Mouse (Mus musculus): ENCODE measurements around the gene Serpinb7. TPM values are rescaled to one million over a fixed set of nuclear protein-coding genes. Genes with fewer than 3 reads are reported as not detected.
A peak's percentile ranks its signal among the peaks of the same experiment; 100 is the strongest.

Serpinb7 gene
- polyA plus RNA-seq, 1 experiment: 0.27 TPM

DNA sequence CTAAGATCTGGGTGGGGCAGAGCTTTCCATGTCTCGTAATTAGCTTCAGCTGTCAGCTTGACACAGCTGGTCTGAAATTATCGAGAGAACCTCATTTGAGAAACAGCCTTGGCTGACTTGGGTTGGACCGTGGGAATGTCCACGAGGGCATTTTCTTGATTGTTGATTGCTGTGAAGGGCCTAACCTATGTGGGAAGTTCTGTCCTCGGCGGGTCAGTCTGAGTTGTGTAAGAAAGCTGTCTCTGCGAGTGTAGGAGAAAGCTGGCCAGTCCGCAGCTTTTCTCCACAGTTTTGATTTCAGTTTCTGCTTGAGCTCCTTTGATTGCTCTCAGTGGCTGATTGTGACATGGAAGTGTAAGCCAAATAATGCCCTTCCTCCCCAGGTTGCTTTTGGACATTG, 90.1 kb downstream of the Serpinb7 start:
- no peaks in the 10 kb centered on the region for H3K27me3 ChIP-seq (ENCODE audit: control insufficient read depth, insufficient read depth, insufficient read length)

DNA sequence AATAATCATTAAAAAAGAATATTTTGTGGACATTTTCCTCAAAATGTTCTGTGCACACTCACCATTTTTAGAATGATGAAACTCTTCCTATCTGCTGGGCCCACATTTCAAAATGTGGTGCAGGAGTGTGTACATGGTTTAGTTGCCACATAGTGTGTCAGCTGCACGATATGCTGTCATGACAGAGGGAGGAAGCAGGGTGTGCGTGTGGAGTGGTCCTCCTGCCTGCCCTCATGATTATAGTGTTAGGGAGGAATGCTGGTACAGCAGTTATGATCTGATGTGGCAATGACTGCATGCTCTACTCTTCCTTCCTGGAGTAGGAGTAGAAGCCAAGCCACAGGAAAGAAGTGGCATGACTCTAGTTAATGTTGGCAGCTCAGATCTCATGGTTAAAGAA, 97.3 kb downstream of the Serpinb7 start:
- no peaks in the 10 kb centered on the region for H3K27me3 ChIP-seq (ENCODE audit: control insufficient read depth, insufficient read depth, insufficient read length)
- H3ac ChIP-seq (ENCODE audit: control insufficient read depth, insufficient read length, low read depth): no peak overlapping the region
- TF ChIP-seq CEBPB (IDR thresholded peaks at IDR 0.05; ENCODE audit: low read depth) (no peak), CTCF (IDR thresholded peaks at IDR 0.05; ENCODE audit: control insufficient read depth, insufficient read depth, insufficient read length) (no peak), MAX (IDR thresholded peaks at IDR 0.05) (no peak), USF1 (IDR thresholded peaks at IDR 0.05; ENCODE audit: low read depth) (no peak), MYOD1 (IDR thresholded peaks at IDR 0.05; ENCODE audit: control insufficient read depth, insufficient read length, low read depth) (no peak), FOSL1 (IDR thresholded peaks at IDR 0.05; ENCODE audit: insufficient read depth, low read length, poor library complexity, severe bottlenecking) (no peak), MYOG (IDR thresholded peaks at IDR 0.05; ENCODE audit: control insufficient read depth, extremely low read depth, insufficient read length) (no peak)
- H3K79me2 ChIP-seq (ENCODE audit: control insufficient read depth, insufficient read depth): no peaks in the 10 kb centered on the region
- H3K36me3 ChIP-seq (ENCODE audit: control insufficient read depth, insufficient read depth): no peaks in the 10 kb centered on the region
- H3K79me3 ChIP-seq (ENCODE audit: low read depth): no peaks in the 10 kb centered on the region
- H3K4me3 ChIP-seq (ENCODE audit: insufficient read depth, poor library complexity, severe bottlenecking): no peak overlapping the region

More for the DNA sequence above, 90.1 kb downstream of the Serpinb7 start:
- H3K79me2 ChIP-seq (ENCODE audit: control insufficient read depth, insufficient read depth): no peaks in the 10 kb centered on the region
- no peak overlapping the region for H3K4me3 ChIP-seq (ENCODE audit: insufficient read depth, poor library complexity, severe bottlenecking)
- no peak for TF ChIP-seq FOSL1 (IDR thresholded peaks at IDR 0.05; ENCODE audit: insufficient read depth, low read length, poor library complexity, severe bottlenecking)
- no peak for TF ChIP-seq MAX (IDR thresholded peaks at IDR 0.05)
- no peak for TF ChIP-seq CEBPB (IDR thresholded peaks at IDR 0.05; ENCODE audit: low read depth)
- no peak for TF ChIP-seq MYOG (IDR thresholded peaks at IDR 0.05; ENCODE audit: control insufficient read depth, extremely low read depth, insufficient read length)
- H3K36me3 ChIP-seq (ENCODE audit: control insufficient read depth, insufficient read depth): no peaks in the 10 kb centered on the region
- no peaks in the 10 kb centered on the region for H3K79me3 ChIP-seq (ENCODE audit: low read depth)
- no peak overlapping the region for H3ac ChIP-seq (ENCODE audit: control insufficient read depth, insufficient read length, low read depth)

DNA sequence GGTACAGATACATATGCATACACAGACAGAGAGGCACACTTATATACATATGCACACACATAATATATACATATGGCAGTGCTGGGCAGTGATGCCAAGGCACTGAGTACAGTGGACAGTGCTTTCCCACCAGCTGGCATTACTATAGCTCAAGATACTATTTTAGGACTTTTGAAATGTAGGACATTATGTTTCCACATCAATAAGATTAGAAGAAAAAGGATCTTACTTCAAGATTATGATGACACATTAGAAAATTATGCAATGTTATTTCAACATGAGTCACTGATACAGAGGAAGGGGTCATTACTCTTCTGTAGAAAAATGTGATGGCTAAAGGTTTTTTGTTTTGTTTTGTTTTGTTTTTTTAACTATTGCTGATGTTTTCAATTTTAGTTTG, 102.6 kb downstream of the Serpinb7 start:
- no peak for TF ChIP-seq MYOD1 (IDR thresholded peaks at IDR 0.05; ENCODE audit: control insufficient read depth, insufficient read length, low read depth)
- no peak for TF ChIP-seq USF1 (IDR thresholded peaks at IDR 0.05; ENCODE audit: low read depth)
- TF ChIP-seq CEBPB (IDR thresholded peaks at IDR 0.05; ENCODE audit: low read depth): peak; percentile 84
- no peak for TF ChIP-seq CTCF (IDR thresholded peaks at IDR 0.05; ENCODE audit: control insufficient read depth, insufficient read depth, insufficient read length)
- TF ChIP-seq MYOG (IDR thresholded peaks at IDR 0.05; ENCODE audit: control insufficient read depth, extremely low read depth, insufficient read length): no peak
- peak; percentile 43 for TF ChIP-seq FOSL1 (IDR thresholded peaks at IDR 0.05; ENCODE audit: insufficient read depth, low read length, poor library complexity, severe bottlenecking)
- TF ChIP-seq MAX (IDR thresholded peaks at IDR 0.05): no peak
- no peaks in the 10 kb centered on the region for H3K27me3 ChIP-seq (ENCODE audit: control insufficient read depth, insufficient read depth, insufficient read length)
- no peaks in the 10 kb centered on the region for H3K79me2 ChIP-seq (ENCODE audit: control insufficient read depth, insufficient read depth)
- H3ac ChIP-seq (ENCODE audit: control insufficient read depth, insufficient read length, low read depth): no peak overlapping the region
- no peak overlapping the region for H3K4me3 ChIP-seq (ENCODE audit: insufficient read depth, poor library complexity, severe bottlenecking)
- no peaks in the 10 kb centered on the region for H3K79me3 ChIP-seq (ENCODE audit: low read depth)
- no peaks in the 10 kb centered on the region for H3K36me3 ChIP-seq (ENCODE audit: control insufficient read depth, insufficient read depth)

Other genes starting within 250 kb of the Serpinb7 start
- gene Serpinb3b, start 121.3 kb upstream of the Serpinb7 start, polyA plus RNA-seq (2012; fragmentation: generic; extraction: Trizol): not detected
- gene Serpinb3c, start 121.3 kb upstream of the Serpinb7 start, polyA plus RNA-seq (2012; fragmentation: generic; extraction: Trizol): not detected
- not detected for gene Serpinb11, start 38.5 kb upstream of the Serpinb7 start, polyA plus RNA-seq (2012; fragmentation: generic; extraction: Trizol)
- 12.6 TPM for gene Serpinb2, start 111.8 kb downstream of the Serpinb7 start, polyA plus RNA-seq (2012; fragmentation: generic; extraction: Trizol)
- gene Serpinb8, start 190.4 kb downstream of the Serpinb7 start, polyA plus RNA-seq (2012; fragmentation: generic; extraction: Trizol): 5.0 TPM